Mouse (Mus musculus) spleen, postnatal 4 days (tissue): Measurements from ENCODE around the gene Tmbim6.

Source experiments
- DNase-seq, 2 experiments: peaks; one replicate each; pipeline ENCODE4 v3.0.0; 2022; ENCODE audit warnings: low spot score in 2 of 2

Tmbim6 gene

DNA sequence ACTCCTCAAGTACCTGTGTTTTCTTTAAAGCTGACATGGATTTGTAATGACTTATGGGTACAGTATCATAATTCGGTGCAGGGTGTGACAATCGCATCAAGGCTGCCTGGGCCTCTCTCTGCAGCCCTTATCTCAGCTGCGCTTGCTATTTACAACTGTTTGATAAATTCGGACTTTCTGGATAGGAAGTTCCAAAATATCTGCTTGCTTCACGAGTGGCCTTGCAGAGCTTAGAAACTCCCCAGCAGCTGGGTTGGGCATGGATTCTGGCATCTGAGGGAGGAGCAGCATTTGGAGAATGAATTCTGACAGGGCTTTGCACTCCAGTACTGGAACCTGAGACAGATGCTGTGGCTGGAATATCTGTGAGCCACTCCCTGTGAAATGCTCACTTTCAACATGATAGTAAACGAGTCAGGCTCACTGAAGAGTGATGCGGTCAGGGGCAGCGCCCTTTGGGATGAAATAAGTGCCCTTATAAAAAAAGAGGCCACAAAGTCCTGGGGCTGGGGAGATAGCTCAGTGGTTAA lies 57.1 kb downstream of the Tmbim6 start:
- no peak for DNase-seq

DNA sequence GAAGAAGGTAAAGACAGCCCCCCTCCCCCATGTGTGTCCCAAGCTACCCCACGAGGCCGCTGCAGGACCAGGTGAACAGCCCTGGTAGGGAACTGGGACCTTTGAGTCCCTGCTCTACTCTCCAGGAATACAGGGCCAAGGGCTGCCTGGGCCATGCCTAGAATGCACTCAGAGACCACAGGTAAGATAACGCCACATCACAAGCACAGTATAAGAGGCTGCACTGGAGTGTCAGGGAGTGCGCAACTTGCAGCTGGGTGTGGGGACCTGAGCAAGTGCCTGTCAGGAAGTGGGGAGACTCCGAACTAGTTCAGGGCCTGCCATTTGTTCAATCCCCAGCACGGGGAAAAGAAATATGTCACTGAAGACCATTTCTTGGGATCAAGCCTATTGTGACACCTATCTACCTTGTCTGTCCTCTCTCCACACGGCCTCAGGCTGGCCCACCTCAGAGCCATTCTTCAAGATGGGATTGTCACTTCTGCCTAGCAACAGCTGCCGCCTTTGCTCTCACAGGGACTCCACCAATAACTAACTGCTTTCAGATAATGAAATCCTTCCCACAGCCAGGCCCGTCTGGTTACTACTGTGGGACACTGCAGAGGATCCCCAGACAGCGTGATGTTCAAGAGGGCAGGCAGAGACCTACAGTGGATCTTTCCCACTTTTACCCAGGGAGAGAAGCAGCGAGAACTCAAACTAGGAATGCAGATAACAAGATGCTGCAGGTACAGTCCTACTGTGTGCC lies 60.6 kb downstream of the Tmbim6 start:
- DNase-seq: no peak

DNA sequence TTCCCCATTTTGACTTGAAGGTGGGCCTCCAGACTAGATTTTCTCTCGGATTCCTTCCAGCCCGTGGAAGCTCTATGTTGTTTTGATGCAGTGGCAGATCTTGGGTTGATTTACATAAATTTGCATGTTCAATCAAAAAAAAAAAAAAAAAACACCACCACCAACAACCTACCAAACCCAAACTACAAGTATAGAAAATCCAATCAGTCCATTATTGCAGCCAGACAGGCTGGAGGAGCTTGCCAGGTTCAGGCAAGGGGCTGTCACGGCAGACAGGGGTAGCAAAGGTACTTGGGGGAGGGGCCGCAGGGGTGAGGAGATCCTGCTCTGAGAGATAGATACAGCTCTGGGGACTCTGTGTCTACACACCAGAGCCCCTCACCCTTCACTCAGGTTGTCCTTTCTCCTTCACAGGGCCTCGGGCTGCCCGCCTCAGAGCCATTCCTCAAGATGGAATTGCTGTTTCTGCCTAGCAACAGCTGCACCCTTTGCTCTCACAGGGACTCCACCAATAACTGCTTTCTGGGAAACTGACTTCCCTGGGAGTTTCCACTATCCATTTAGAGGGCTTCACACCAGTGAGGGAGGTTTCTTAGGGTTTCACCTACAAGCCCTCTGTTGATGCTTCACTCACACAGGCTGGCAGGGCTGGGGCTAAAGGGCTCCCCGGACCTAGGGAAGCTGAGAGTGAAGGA lies 62.0 kb downstream of the Tmbim6 start:
- no peak for DNase-seq

DNA sequence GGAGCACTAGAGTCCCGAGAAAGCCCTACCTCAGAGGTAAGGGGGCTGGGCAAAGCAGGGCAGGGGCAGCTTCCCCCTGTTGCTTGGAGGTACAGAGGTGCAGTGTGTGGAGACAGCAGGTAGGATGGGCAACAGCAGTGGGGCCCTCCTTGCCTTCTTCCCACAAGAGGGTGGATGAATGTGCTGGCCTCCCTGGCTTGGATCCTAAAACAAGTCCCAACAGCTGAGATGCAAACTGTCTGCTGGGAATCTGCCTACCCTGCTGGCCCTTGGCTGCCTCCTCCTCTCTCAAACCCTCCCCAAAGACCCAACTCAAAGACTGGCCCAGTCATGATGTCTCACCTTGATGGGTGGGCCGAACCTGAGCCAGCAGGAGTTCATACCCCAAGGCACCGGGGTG lies 62.7 kb downstream of the Tmbim6 start:
- DNase-seq: no peak

DNA sequence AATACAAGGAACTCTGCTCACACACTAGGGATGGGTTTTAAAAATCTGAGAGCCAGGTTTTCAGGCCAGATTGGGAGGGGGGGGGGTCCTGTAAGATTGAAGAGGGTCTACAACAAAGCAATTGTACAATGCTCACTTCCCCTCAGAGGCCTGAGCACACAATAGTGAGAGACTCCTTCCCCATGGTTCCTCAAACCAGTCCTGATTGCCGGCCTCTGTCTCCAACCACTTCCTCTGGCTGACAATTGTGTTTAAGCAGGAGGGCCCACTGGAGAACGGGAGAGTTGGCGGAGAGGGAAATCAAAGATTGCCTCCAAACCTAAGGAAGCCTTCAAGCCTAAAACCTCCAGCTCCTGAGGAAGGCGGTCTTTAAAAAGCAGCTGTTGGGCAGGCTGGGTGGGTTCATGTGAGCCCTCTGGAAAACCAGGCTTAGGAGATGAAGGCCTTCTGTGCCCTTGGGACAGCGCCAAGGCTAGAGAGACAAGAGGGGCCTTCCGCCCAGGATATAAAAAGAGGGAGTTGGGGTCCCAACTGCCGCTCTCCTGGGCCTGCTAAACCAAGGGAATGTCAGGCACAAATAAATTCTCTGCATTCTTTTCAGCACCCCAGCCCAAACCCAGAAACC lies 63.8 kb downstream of the Tmbim6 start:
- no peak for DNase-seq

DNA sequence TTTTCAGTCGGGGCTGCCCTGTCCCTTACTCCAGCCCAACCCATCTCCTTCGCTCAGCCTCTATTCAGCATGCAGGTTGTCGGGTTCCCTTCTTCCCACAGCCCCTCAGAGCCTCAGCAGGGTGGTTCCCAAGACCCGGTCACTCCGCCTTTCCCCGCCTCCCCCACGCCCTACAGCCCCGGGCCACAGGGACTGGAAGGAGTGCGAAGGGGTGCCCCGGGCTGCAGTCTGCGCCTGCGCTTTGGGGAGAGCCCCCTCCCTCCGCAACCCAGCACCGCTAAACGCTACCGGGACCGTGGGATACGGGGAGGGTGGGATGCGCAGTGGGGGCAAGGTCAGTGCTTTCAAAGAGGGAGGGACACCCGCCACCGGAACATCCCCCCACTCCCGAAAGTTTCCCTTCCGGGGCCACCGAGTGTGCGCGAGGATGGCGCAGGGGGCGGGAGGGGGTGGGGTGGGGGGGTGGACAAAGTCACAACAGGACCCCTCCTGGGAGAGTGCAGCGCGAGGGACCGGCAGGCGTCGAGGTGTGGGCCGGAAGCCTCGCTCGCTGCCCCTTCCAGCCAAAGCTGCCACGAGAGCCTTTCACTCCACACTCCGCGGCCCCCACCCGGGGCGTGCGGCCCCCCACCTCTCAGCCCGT lies 64.4 kb downstream of the Tmbim6 start:
- peak in 1 of 2 experiments; percentile 68 for DNase-seq

DNA sequence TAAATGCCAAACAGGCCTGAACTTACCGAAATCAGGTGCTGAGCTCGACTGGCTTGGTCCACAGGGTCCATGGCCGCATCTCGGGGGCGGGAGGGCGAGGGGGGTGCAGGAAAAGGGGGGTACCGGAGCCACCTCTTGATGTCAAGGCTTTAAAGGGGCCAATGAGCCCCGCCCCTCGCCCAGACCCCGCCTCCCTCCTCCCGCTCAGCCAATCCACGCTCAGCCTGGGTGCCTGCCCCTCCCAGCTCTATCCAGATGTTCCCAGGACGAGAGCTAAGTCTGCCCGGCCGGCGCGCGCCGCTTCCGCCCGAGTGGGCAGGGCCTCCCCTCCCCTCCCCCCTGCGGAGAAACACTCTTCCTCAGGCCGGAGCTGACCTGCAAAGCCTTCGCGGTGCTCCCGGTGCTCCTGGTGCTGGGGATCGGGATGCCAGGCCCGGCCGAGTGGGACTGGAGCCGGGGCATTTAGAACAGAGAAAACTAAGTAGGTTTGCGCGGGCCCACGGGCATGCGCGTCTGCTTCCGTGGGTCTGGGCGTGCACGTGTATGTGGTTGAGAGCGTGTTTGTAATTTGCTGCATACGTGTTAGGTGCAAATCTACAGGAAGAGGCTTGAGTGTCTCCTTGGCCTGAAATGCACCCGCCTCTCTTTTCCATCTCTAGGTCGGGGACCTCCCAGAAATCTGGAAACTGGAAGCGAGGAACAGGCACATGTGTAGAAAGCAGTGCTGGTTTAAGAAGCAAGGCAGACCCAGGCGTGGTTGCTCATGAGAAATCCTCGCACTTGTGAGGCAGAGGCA lies 65.1 kb downstream of the Tmbim6 start, which contains the start of gene Nckap5l:
TSS of gene Nckap5l (minus strand) at position 143 of the 796 bp plus-strand sequence.
- peak; percentile 86 to 92 for DNase-seq
